Mouse (Mus musculus) C2C12 (cell line): ENCODE results near the gene Kalrn. TPM values are rescaled to one million over a fixed set of nuclear protein-coding genes. Genes with fewer than 3 reads are reported as not detected.

Experiments
- H3K27me3 ChIP-seq: one replicate; pipeline ENCODE4 v1.6.1; 2011; ENCODE audit not compliant: control insufficient read depth, insufficient read depth, insufficient read length
- H3K36me3 ChIP-seq: one replicate; pipeline ENCODE4 v1.6.1; 2011; ENCODE audit not compliant: control insufficient read depth, insufficient read depth
- H3K4me3 ChIP-seq: one replicate; pipeline ENCODE4 v1.5.1; 2011; ENCODE audit warnings: mild to moderate bottlenecking, control low read depth; ENCODE audit not compliant: poor library complexity, insufficient read depth, severe bottlenecking
- H3K79me2 ChIP-seq: one replicate; pipeline ENCODE4 v1.6.1; 2011; ENCODE audit not compliant: control insufficient read depth, insufficient read depth
- H3K79me3 ChIP-seq: one replicate; pipeline ENCODE4 v1.6.1; 2011; ENCODE audit warnings: low read depth, control low read depth
- H3ac ChIP-seq: one replicate; pipeline ENCODE3; 2011; ENCODE audit warnings: low read depth; ENCODE audit not compliant: control insufficient read depth, insufficient read length
- CEBPB ChIP-seq: IDR thresholded peaks from one replicate; pipeline ENCODE4 v1.6.1; 2011; ENCODE audit warnings: low read depth, mild to moderate bottlenecking, control low read depth, moderate library complexity
- CTCF ChIP-seq: IDR thresholded peaks from one replicate; pipeline ENCODE4 v1.5.1; 2011; ENCODE audit not compliant: control insufficient read depth, insufficient read depth, insufficient read length
- FOSL1 ChIP-seq: IDR thresholded peaks from one replicate; pipeline ENCODE4 v1.8.0; 2011; ENCODE audit warnings: mild to moderate bottlenecking, low read length; ENCODE audit not compliant: poor library complexity, insufficient read depth, severe bottlenecking
- MAX ChIP-seq: IDR thresholded peaks from one replicate; pipeline ENCODE4 v1.6.1; 2011; ENCODE audit warnings: mild to moderate bottlenecking, control low read depth
- MYOD1 ChIP-seq: IDR thresholded peaks from one replicate; pipeline ENCODE4 v1.6.1; 2011; ENCODE audit warnings: low read depth; ENCODE audit not compliant: control insufficient read depth, insufficient read length
- MYOG ChIP-seq: IDR thresholded peaks from one replicate; pipeline ENCODE4 v1.6.1; 2011; ENCODE audit not compliant: control insufficient read depth, insufficient read length; ENCODE audit errors: extremely low read depth
- USF1 ChIP-seq: IDR thresholded peaks from one replicate; pipeline ENCODE4 v1.6.1; 2011; ENCODE audit warnings: low read depth, mild to moderate bottlenecking, control low read depth, moderate library complexity
- polyA plus RNA-seq: library from polyadenylated mRNA; unstranded; fragments of >200 nt; fragmentation: generic; extraction: Trizol; gene quantifications from one replicate; pipeline ENCODE4 v1.2.1, GENCODE M21; 2012; ENCODE audit warnings: missing spikeins

Gene Kalrn
- polyA plus RNA-seq, 1 experiment, result 8.6 TPM

DNA sequence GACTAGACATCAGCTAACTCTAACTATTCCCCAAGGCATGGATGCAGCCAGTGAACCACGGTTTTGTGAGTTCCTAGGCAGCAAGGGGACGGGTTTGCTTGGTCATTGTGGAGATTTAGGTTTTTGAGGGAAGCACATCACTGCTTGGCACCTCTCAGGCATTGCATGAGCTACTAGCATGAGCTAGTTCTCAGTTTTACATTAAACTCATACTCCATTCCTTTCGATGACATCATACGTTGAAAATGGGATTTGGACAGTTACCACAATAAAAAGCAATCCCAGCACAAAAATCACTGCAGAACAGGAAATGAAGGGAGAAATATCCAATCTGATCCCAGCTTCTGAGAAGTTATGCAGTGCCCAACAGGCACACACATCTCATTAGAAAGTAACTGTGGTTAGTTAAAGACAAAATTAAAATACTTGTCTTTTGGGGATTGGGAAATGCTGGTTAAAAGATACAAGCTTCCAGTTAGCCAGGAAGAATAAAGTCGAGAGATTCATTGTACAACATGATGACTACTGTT is 23.8 kb downstream of the Kalrn start:
- TF ChIP-seq MAX, result no peak
- no peak for TF ChIP-seq CEBPB
- no peak for TF ChIP-seq MYOD1
- TF ChIP-seq FOSL1, result no peak
- TF ChIP-seq USF1, result no peak
- no peak for TF ChIP-seq MYOG
- TF ChIP-seq CTCF, result no peak
- Histone ChIP-seq H3K36me3 (no peaks in the 10 kb centered on the region), H3ac (no peak overlapping the region)

GRCm38 (mm10) chr16:34546805-34547509 is 26.4 kb downstream of the Kalrn start:
- no peaks in the 10 kb centered on the region for H3K36me3 ChIP-seq
- no peaks in the 10 kb centered on the region for H3K27me3 ChIP-seq
- peaks cover 4% of the 10 kb centered on the region for H3K79me3 ChIP-seq
- TF ChIP-seq MYOG (no peak), USF1 (no peak), MYOD1 (no peak), CTCF (no peak), FOSL1 (no peak), CEBPB (no peak), MAX (no peak)
- H3ac ChIP-seq, result no peak overlapping the region
- H3K79me2 ChIP-seq, result peaks cover 17% of the 10 kb centered on the region
- no peak overlapping the region for H3K4me3 ChIP-seq

More for the DNA sequence above, 23.8 kb downstream of the Kalrn start:
- Histone ChIP-seq H3K4me3 (no peak overlapping the region), H3K79me3 (peaks cover 2% of the 10 kb centered on the region), H3K79me2 (peaks cover 15% of the 10 kb centered on the region), H3K27me3 (no peaks in the 10 kb centered on the region)

- Histone ChIP-seq H3K79me3 (peaks cover 7% of the 10 kb centered on the region), H3ac (no peak overlapping the region), H3K36me3 (no peaks in the 10 kb centered on the region), H3K4me3 (no peak overlapping the region), H3K79me2 (peaks cover 23% of the 10 kb centered on the region), H3K27me3 (no peaks in the 10 kb centered on the region)
- TF ChIP-seq MYOG, result no peak
Observed at GRCm38 (mm10) chr16:34543754-34544153, 29.6 kb downstream of the Kalrn start.

DNA sequence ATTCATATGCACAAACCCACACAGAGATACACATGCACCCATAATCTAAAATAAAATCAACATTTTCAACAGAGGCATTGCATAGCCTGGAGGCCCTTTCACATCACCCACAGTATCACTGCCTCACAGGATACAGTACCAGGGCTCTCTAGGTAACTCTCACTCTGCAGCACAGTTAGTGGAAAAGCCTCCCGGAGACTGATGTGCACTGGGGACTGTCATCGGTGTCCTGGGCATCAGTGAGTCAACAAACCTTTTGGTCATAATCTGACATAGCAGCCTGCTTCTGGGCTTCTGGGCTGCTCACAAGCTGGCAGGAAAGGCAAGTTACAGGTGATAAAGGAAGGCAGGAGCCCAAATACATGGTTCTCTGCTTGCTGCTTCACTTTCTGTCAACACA is 31.0 kb downstream of the Kalrn start:
- no peaks in the 10 kb centered on the region for H3K27me3 ChIP-seq
- no peak overlapping the region for H3K4me3 ChIP-seq
- no peaks in the 10 kb centered on the region for H3K36me3 ChIP-seq
- no peak for TF ChIP-seq MAX
- no peak for TF ChIP-seq CEBPB
- no peak for TF ChIP-seq USF1
- TF ChIP-seq MYOD1, result no peak
- no peak for TF ChIP-seq FOSL1
- TF ChIP-seq MYOG, result no peak
- TF ChIP-seq CTCF, result no peak
- no peak overlapping the region for H3ac ChIP-seq
- H3K79me2 ChIP-seq, result peaks cover 18% of the 10 kb centered on the region
- H3K79me3 ChIP-seq, result peaks cover 9% of the 10 kb centered on the region

- Histone ChIP-seq H3K27me3 (no peaks in the 10 kb centered on the region), H3K79me2 (peaks cover 32% of the 10 kb centered on the region), H3K36me3 (no peaks in the 10 kb centered on the region), H3K79me3 (peaks cover 9% of the 10 kb centered on the region), H3ac (no peak overlapping the region), H3K4me3 (no peak overlapping the region)
- no peak for TF ChIP-seq MYOG
Observed at GRCm38 (mm10) chr16:34538679-34539185, 34.6 kb downstream of the Kalrn start.

DNA sequence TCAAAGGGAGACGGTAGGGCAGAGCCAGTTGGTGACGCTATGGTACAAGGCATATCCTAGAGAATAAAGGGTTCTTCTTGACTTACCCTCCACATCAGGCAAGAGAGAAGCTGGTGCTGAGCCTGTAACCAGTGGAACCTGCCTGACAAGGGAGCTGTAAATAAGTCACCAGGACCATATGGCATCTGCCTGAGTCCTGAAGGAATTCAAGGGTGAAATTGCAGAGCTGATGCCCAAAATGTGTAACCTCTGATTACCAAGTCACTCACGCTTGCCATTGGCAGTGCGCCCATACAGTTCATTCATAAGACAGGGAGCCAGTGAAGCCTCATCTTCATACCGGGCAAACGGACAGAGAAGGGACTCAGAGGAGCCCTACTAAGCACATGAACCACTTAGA is 37.0 kb downstream of the Kalrn start:
- peaks cover 4% of the 10 kb centered on the region for H3K79me3 ChIP-seq
- H3K79me2 ChIP-seq, result peaks cover 28% of the 10 kb centered on the region
- TF ChIP-seq MAX (no peak), MYOG (no peak), USF1 (no peak), FOSL1 (no peak), CTCF (no peak), MYOD1 (no peak), CEBPB (no peak)
- no peak overlapping the region for H3ac ChIP-seq
- H3K27me3 ChIP-seq, result no peaks in the 10 kb centered on the region
- H3K36me3 ChIP-seq, result no peaks in the 10 kb centered on the region
- no peak overlapping the region for H3K4me3 ChIP-seq

DNA sequence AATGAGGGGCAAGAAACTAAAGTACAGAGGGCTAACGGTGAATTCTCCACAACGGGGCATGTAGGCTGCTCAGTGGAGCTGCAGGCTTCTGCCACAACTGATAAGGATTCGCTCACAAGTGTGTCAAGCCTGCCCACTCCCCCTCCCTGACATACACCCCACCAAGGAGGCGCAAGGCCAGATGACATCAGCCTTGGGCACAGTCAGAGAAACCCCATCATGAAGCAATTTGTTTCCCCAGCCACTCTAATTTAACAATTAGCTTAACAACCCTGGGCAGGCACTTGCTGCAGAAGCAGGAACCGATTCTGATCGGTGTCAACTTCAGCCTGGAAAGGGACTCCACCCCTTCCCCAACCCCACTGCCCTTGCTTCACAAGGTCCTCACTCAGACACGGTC is 38.2 kb downstream of the Kalrn start:
- Histone ChIP-seq H3ac (no peak overlapping the region), H3K36me3 (no peaks in the 10 kb centered on the region), H3K79me2 (peaks cover 31% of the 10 kb centered on the region), H3K79me3 (peaks cover 2% of the 10 kb centered on the region), H3K4me3 (no peak overlapping the region), H3K27me3 (no peaks in the 10 kb centered on the region)
- TF ChIP-seq MYOG, result no peak
- no peak for TF ChIP-seq MAX
- no peak for TF ChIP-seq CEBPB
- TF ChIP-seq CTCF, result no peak
- TF ChIP-seq MYOD1, result no peak
- no peak for TF ChIP-seq FOSL1
- no peak for TF ChIP-seq USF1
